Mouse (Mus musculus) c-Kit-positive CD71-positive TER-119-negative erythroid progenitor cells, embryonic 14.5 days (primary cell): ENCODE results near the gene Bcan.

Source experiments
- DNase-seq: peaks from one replicate; pipeline ENCODE4 v3.0.0-alpha.2; 2013; ENCODE audit warnings: low read depth

Gene Bcan

DNA sequence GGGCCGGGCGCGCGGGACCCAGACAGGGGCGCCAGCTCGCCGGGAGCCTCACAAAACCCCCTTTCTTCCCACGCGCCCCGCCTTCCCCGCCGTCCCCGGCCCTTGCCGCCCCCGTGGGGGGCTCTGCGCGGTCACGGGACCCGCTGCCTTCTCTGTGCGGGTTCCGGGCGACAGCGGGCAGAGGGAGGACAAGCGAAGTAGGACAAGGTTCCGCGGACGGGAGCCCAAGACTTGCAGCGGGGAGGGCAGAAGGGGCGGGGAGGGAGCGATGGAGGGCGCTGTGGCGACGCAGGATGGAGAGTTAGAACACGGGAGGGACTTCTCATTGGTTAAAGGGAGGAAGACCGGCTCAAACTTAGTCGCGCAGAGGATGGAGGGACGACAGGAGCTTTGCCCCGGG, at the start of gene Bcan:
Bcan (minus strand) TSS at position 50 of the 400 bp plus-strand sequence.
- DNase-seq = no peak

DNA sequence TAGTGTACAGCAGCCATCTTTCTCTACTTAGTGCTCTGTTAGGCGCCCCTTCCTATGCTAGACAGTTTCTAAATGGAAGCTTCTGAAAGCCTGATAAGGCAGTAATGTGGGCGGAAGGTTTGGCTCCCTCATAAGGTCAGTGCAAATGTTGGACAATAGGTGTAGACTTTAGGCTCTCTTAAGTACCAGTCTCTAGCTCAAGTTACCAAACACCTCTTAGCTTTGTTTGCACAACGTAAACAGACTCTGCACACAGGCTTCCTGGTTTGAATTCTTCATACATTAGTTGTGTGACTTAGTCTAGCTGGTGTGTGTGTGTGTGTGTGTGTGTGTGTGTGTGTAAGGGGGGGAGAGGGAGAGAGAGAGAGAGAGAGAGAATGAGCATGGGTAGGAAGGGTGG, 49.5 kb upstream of the Bcan start:
- DNase-seq = no peak

DNA sequence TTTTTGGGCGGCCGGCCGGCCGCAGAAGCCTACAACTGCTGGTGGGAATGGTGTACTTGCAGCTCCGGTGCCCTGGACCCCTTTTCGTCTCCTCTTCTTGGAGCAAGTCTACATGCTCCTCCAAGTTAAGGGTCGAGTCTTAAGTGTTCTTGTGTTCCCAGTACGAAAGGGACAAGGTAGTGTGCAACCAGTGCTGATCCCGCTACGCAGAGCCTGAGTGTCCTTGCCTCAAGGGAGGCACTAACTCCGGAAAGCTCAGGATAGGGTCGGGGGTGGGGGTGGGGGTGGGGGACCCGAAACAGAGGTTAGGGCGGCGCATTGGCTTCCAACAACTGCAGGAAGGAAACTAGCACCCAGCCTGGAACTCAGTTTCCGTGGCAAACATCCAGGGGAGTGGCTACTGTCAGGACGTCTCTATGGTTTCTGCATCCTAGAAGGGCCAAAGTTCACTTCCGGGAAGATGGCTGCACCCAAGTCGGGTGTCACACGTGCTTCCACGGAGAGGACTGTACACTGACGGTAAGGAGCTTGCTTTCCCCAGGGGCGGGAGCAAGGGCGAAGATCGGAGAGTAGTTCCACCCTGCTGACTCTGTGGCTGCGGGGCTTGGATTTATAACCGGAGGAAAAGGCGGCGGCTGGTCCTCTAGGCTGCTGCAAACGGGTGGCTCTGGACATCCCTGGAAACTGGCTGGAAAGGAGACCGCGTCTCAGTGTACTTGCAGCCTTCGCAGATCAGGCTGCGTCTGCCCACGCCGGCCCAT, 42.8 kb upstream of the Bcan start, which contains the start of gene Gpatch4:
Gpatch4 (plus strand) TSS at position 448 of the 761 bp plus-strand sequence.
- DNase-seq = peak; percentile 95

DNA sequence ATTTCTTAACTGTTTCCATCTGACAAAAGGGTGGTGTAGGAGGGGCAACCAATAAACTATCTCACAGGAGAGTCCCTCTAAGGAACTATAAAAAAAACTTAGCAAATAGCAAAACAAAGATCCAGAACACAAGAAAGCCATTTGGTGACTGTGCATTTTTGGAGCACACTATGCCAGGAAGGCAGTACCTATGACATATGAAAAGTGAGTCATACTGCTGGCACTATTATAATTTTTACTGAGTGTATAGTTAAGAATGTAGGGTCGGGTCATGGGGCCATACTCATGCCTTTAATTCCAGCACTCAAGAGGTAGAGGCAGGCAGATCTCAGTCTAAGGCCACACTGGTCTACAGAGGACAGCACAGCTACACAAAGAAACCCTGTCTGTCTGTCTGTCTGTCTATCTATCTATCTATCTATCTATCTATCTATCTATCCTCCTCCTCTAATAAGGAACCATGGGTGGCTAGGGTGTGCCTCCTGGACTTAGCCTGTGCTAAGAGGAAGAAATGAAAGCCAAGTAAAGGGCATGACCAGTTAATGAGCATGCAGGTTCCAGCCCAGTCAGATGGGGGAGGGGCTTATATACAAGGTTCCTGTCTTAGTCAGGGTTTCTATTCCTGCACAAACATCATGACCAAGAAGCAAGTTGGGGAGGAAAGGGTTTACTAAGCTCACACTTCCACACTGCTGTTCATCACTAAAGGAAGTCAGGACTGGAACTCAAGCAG, 35.7 kb upstream of the Bcan start:
- no peak for DNase-seq

DNA sequence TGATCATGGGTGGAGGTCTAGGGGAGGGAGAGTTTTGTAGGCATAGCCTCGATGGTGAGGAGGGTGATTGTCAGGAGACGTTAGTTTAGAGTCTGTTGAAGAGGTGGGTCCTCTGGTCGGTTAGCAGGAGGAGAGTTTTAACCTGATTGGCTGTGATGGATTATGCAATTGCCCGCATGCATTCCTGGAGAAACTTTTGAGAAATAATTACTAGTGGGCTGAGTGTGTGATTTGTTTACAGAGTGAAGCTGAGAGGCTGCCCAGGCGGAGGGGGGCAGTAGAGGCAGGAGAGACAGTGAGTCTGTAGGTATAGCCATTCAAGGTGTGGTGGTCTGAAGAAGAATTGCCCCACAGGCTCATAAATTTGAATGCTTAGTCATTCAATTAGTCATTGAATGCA, 33.5 kb upstream of the Bcan start:
- DNase-seq = no peak

DNA sequence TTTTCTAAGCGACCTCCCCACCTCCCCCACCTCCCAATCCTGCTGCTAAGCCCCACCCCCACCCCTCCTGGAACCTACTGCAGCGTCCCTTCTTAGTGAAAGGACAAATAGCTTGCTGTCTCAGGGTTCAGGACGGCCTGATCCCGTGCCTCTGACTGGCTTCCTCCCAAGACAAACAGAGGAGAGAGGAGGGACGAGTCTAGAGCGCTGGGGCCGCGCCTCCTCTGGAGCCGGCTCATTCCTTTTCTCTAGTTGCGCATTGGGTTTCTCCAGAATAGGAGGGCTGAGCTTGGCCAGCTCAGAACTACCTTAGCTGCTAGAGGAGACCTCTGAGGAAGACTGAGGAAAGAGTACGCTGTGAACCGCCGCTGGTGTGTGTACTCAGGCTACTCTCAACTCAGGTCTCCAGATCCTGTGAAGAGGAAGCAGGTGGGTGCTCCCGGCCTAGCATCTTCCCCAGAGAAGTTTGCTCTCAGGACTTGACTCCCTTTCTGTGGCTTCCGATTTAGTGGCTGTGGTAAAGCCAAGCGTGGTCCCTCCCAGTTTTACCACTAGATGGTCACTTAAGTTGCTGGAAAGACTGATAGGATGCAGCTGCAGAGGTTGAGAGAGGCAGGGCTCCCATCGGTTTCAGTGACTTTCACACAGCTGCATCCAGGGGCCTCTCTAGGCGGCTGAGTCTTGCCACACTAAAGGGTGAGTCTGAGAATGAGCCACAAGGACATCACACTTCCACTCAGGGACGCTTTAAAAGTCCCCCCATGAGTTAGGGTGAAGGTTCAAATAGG, 30.8 kb upstream of the Bcan start:
- DNase-seq = no peak

DNA sequence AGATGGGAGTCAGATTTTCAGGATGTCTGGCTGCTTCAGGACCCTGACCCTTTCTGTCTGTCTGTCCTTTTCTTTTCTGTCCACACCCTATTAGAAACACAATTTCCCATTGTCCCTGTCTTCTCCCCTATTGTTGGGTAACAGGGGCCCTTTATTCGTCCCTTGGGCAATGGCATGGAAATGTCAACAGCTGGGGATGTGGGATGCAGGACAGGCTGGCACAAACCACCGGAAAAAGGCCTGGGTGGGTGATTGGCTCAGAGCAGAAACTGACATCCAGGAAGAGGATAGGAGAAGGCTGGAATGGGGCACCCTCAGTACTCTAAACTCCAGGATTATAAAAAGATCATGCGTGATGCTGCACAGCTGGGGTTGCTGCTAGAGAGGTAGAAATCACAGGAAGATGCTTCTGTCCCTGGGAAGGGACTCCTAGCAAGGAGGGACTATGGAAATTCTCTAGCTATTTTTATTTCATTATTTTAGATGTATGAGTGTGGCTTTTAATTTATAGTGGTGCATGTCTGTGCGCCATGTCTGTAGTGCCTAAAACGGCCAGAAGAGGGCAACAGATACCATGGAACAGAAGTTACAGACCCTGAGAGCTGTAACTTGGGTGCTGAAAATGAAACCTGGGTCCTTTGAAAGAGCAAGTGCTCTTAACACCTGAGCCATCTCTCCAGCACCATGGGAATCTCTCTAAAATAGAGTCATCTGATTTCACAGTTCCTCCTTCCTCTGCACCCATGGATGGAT, 27.6 kb upstream of the Bcan start, which contains the start of gene Hapln2:
Hapln2 (minus strand) TSS at position 150 of the 753 bp plus-strand sequence.
- DNase-seq = no peak

DNA sequence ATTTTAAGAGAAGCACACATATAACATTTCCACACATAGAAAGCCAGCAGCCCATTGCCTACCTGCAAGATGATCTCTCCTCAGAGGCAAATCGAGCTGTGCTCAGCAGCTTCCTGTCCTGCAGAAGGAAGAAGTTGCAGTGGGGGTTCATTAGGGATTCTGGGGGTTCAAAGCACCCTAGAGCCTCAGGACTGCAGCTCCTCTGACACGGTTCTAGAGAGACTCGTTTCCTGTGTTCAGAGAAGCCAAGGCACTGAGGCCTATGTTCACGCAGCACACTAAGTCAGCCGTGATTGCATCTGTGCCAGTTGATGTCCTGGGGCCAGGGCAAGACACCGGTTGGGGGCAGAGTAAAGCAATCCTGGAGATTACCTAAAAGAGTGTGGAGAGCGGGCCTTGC, 26.8 kb upstream of the Bcan start:
- no peak for DNase-seq

DNA sequence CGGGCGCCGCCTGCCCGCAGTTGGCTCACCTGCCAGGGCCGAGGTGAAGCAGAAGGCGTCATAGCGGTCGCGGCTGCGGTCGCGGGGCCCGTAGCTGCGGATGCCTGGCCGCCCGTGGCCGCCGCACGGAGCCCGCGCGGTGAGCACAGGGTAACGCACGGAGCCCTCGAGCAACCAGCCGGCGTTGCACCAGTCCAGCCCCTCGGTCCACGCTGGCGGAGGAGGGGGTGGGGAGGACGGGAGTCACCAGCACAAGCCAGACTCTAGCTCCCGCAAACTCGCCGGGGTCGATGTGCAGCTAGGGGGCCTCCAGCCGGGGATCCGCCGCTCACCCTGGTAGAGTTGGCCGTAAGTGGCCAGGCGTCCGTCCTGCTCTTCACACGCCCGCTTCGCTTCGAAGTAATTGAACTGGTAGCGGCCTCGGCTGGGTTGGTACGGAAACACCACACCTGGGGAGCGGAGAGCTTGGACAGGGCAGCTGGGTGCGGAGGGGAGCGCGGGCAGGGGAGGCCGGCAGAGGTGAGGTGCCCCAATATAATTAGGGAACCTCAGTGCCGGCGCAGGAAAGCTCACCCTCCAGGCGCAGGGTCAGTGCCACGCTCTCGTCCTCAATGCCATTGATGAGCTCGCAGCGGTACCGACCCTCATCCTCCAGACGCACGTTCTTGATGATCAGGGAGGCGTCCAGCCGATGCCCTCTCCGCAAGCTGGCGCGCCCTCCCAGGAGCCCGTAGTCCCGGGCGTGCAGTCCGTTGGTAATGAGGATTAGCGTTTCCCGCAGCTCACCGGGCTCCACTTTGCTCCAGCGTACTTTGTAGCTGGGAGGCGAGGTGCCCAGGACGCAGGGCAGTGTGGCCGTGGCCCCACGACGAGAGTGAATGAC, 23.4 kb upstream of the Bcan start:
- DNase-seq = no peak

DNA sequence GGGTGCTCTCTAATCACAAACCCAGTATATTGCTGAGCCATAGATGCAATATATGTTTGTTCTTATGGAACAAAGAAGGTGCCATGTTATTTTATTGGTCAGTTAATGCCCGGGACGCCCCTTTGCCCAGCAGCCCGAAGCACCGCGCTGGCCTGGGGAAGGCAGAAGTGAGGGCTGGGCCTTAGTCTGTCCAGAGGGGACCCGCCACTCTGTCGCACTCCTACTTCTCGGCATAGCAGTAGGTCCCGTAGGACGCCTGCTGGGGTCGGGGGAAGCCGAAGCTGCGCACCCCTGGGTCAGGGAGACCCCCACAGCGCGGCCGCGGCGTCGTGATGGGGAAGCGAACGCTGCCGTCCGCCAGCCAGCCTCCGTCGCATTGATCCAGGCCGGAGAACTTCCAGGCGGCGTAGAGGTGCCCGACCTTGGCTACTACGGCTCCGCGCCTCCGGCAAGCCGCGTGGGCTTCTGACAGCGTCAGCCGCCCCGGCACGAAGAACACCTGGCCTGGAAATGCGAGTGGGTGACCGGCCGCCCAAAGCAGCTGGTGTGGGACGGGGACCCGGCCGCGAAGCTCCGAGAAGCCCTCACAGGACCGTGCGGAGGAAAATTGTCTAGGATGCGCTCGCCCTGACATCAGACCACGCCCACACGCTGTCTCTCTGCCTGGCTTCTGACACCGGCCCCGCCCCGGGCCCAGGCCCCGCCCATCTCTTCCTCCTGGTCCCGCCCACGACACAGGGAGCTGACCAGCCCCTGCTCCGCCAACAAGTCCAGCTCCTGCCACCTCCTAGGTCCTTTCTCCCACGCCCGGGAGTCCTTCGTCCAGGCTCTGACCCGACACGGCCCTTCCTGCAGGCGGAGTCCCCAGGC, 22.5 kb upstream of the Bcan start:
- peak; percentile 68 for DNase-seq

DNA sequence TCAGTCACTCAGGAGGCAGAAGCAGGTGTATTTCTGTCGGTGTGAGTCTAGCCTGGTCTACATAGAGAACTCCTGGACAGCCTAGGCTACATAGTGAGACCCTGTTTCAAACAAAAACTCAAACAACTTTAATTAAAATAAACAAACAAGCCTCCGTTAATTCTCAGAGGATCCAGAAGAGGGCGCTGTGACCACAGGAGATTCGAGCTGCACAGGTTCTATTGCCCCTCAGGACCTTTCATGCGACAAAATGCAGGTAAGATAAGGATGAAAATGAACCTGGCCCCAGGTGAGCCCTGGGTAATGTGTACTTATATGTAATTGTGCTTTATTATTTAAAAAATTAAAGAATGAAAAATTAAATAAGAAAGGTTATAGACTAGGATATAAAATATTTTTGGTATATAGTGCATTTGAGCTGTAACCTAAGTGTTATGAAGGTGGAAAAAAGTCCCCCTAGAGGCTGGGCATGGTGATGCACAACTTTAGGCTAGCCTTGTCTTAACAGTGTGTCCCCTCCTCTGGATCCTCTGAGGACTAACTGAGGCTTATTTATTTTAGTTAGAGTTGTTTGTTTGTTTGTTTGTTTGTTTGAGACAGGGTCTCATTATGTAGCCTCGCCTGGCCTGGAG, 10.7 kb upstream of the Bcan start:
- DNase-seq = peak; percentile 48

DNA sequence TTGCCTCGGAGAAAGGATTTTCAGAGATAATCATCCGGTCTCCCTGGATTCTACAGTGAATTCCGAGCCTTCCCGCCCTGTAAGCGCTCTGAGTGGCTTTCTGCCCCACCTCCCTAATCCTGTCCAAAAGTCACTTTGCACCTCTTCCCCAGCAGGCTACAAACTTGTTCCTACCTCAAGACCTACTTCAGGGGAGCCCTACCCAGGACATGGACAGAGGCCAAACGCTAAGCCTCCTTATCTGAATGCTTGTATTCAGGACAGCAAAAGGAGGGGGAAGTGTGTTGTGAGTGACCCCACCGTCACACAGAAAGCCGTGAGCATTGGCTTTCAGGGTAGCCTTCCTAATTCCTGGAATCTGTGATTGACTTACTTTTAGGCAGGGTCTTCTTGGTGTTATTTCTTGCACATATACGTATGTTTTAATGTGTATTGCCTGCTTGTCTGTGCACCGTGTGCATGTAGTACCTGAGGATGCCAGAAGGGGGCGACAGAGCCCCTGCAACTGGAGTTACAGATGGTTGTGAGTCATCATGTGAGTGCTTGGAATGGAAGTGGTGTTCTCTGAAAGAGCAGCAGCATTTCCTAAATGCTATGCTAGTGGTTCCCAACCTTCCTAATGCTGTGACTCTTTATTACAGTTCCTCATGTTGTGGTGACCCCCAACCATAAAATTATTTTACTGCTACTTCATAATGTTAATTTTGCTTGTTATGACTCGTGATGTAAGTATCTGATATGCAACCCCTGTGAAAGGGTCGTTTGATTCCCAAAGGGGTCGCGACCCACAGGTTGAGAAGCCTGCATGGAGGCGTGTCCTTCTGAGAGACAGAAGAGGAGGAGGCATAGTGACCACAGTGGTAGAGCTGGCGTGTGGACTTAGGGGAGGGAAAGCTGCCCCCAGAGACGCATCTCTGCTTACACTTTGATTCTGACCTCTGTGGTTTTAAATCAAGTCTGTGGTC, 6.1 kb upstream of the Bcan start:
- DNase-seq = no peak

DNA sequence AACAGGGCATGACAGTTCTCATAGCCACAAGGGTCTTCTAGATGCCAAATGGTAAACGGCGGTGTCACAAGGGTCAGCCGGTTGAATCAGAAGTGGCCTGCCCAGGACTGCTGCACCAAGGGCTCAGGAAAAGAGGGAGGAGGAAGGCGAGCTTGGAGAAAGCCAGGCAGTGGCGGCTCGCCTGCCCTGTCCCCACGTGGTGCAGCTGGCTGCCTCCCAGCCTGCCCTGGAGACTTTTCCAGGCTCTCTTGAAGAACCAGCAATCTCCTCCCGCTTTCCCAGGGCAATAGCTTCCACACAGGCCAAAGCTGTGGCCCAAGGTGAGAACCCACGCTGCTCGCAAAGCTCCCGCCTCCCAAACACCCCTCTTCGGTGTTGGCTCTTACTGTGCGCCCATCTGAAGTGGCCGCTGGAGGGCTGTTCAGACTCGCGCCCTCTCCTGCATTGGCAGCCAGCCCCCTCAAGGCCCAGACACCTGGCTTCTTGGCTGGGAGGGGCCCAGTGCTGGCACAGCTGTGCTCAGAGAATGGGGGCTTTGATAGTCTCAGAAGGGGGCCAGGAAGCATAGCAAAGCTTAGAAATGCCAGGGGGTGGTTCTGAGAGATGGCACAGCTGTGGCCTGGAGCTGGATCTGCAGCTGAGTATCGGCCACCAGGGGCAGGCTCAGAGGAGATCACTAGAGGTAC, 2.4 kb upstream of the Bcan start:
- DNase-seq = no peak

DNA sequence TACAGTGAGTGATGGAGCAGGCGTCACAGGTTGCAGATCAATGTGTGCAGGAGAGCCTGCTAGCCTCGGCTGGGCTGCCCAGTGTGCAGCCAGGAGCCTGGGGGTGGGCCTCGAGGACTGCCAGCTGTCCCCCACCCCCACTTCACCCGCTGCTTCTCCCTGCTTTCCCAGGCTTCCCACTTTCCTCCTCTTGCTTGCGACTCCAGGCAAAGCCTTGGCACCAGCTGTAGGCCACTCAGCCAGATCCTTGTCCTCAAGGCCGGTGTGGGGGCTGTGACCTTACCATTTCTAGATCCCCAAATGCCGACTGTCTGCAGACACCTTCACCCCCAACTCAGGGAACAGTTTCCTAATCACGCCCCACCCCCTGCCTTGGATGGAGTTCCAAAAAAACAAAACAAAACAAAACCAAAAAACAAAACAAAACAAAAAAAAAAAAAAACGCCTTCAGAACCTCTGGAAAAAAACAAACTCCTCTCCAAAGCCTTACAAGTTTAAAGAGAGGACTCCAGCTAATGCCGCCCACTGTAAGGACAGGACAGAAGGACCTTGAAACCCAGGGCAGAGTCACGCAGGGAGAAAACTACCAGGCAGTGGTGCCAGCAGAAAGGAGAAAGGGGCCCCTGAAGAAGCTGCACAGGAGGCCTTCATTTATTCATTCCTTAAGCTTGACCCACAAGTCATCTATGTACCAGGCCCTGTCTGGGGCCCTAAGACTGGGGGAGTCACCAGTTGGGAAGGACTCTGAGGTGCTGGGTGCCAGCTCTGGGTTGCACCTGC, 976 bp upstream of the Bcan start:
- DNase-seq = no peak

DNA sequence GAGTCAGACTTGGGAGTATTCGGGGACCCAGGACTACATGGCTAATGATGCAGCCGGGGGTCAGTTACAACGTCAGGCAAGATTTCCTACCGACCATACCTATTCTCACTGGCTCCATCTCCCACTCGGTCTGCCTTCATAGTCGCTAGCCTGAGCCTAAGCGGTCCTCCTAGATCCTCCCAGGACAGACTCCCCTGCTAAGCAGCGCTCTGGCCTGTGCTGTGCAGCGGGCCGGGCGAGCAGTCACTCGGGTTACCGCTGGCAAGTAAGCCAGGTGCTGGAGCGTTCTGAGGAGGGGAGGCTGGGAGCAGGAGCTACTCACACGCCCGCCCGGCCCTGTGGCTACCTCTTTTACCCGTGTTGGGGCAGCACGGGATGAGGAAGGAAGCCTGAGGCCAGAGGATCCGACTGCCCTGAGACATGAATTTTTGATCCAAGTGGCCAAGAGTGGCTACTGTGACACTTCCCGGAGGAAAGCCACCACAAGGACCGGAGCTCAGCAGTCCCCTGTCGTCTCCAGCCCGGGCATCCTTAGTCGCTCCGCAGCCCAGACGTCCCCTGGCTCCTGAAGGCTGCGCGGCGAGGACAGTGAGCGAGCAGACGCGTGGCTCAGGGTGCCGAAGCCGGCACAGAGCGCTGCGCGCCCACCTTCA, 661 bp downstream of the Bcan start:
- DNase-seq = no peak

DNA sequence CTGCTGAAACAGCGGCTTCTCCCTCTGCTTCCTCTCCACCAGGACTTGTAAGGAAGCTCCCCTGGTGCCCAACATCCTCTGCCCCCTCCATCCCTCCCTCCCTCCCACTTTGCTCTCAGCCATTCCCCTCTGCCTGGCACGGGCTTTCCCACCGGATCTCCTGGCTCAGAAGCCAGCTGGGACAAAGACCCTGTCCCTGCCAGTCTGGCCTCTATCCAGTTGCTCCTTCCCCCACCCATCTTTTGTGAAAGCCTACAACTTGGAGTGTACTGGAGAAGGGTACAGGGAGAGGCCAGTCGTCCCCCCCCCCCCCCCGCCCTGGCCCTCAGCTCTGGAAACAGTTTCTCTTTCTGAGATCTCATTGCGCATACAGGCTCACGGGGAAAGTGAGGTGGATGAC, 1.3 kb downstream of the Bcan start:
- DNase-seq = no peak
